Mouse (Mus musculus): ENCODE results near the gene Pla2g7. TPM values are rescaled to one million over a fixed set of nuclear protein-coding genes. Genes with fewer than 3 reads are reported as not detected.

Gene Pla2g7
- polyA plus RNA-seq, 1 experiment from 2014 or later = 17.5 TPM

GRCm38 (mm10) chr17:43543539-43543938, 24.4 kb upstream of the Pla2g7 start, which contains the start of gene Ankrd66:
Gene Ankrd66 (minus strand): TSS chr17:43543639.
- no peaks in the 10 kb centered on the region for H3K27me3 ChIP-seq (replicated peaks; ENCODE audit: control insufficient read depth, insufficient read depth, low read length)
- 56% methylated on average over 1 of the region's 1 CpGs for WGBS
- no peak for ATAC-seq (ENCODE audit: low read depth)
- H3K4me1 ChIP-seq (ENCODE audit: control insufficient read depth, insufficient read depth, low read length) = no peaks in the 10 kb centered on the region
- no peak within 1 kb of the TSS for H3K27ac ChIP-seq (replicated peaks; ENCODE audit: low read depth, low read length)
- H3K9me3 ChIP-seq (ENCODE audit: control insufficient read depth, low read length) = no peaks in the 10 kb centered on the region
- H3K9ac ChIP-seq (ENCODE audit: low read depth, low read length) = no peak within 1 kb of the TSS
- H3K36me3 ChIP-seq (ENCODE audit: control insufficient read depth, insufficient read depth, low read length) = no peaks in the 10 kb centered on the region
- DNase-seq (ENCODE audit: low spot score) = no peak
- H3K4me3 ChIP-seq (ENCODE audit: low read depth, low read length) = no peak within 1 kb of the TSS
- no peak within 1 kb of the TSS for H3K4me2 ChIP-seq (ENCODE audit: low read depth, low read length)

GRCm38 (mm10) chr17:43544040-43544439, 23.9 kb upstream of the Pla2g7 start:
- WGBS = 94% methylated on average over 4 of the region's 4 CpGs
- ATAC-seq (ENCODE audit: low read depth) = no peak

DNA sequence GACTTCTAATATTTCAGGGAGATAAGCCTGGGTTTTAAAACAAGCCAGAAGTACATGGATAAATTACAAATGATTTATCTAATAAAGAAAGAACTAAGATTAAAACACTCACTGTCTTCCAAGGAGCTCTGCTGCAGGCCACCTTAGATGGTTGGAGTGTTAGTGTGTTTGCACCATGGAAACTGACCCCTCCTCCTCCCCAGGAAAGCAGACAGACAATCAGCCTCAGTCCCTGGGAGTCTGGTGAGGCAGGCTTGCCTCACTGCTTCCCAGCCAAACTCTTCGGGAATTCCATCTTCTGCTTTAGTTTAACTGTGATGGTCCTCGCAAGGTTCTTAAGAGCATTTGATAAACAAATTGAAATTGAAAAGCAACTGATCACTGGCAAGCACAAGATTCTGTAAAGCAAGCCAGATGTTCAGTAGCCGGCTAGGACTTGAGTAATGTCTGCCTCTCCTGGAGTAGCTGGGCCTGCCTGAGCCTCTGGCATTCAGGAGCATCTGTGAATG, 16.7 kb upstream of the Pla2g7 start:
- ATAC-seq (ENCODE audit: low read depth) (no peak), DNase-seq (ENCODE audit: low spot score) (peak; percentile 29)
- Histone ChIP-seq H3K27ac (replicated peaks; ENCODE audit: low read depth, low read length) (no peak overlapping the region), H3K9ac (ENCODE audit: low read depth, low read length) (no peak overlapping the region), H3K4me2 (ENCODE audit: low read depth, low read length) (no peak overlapping the region), H3K27me3 (replicated peaks; ENCODE audit: control insufficient read depth, insufficient read depth, low read length) (no peaks in the 10 kb centered on the region), H3K36me3 (ENCODE audit: control insufficient read depth, insufficient read depth, low read length) (no peaks in the 10 kb centered on the region), H3K4me3 (ENCODE audit: low read depth, low read length) (no peak overlapping the region), H3K4me1 (ENCODE audit: control insufficient read depth, insufficient read depth, low read length) (no peaks in the 10 kb centered on the region), H3K9me3 (ENCODE audit: control insufficient read depth, low read length) (no peaks in the 10 kb centered on the region)
- WGBS = 30% methylated on average over 3 of the region's 3 CpGs

More at GRCm38 (mm10) chr17:43544040-43544439, 23.9 kb upstream of the Pla2g7 start:
- no peaks in the 10 kb centered on the region for H3K27me3 ChIP-seq (replicated peaks; ENCODE audit: control insufficient read depth, insufficient read depth, low read length)
- H3K4me2 ChIP-seq (ENCODE audit: low read depth, low read length) = no peak overlapping the region
- H3K4me3 ChIP-seq (ENCODE audit: low read depth, low read length) = no peak overlapping the region
- H3K9ac ChIP-seq (ENCODE audit: low read depth, low read length) = no peak overlapping the region
- no peaks in the 10 kb centered on the region for H3K9me3 ChIP-seq (ENCODE audit: control insufficient read depth, low read length)
- DNase-seq (ENCODE audit: low spot score) = no peak
- no peaks in the 10 kb centered on the region for H3K36me3 ChIP-seq (ENCODE audit: control insufficient read depth, insufficient read depth, low read length)
- H3K27ac ChIP-seq (replicated peaks; ENCODE audit: low read depth, low read length) = no peak overlapping the region
- H3K4me1 ChIP-seq (ENCODE audit: control insufficient read depth, insufficient read depth, low read length) = no peaks in the 10 kb centered on the region

DNA sequence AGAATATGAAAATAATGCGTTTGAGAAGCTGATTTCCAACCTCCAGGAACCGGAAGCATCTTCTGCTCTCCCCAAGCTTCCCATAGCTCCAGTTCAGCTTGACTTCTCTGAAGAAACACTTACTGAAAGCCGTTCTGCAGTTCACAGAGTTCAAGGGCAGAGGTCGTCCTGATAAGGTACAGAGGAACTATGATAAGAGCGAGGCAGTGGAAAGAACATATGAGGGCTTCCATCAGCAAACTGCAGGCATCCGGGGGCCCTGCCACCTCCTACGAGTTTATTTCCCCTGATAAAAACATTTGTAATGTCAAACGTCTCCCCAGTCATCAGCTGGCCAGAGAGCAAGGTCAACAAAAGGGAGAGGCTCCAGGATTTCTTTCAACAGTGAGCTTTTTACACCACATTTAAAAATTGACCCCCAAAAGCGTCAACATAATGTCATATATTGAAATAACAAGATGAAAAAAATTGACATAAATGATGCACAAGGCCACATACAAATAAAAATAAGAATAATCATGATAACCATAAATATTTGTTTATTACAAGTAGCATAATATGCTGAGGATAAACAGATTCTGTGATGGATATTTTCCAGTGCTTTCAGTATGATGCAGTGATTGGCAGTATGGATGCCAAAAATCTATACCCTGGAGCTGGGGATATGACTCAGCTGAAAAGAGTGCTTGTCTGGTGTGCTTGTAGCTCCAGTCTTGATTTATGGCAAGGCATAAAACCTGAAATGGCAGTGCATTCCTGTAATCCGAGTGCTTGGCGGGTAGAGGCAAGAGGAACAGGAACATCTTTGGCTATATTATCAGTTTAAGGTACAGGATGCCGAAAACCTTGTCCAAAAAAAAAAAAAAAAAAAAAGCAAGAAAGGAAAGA, 13.1 kb upstream of the Pla2g7 start:
- Histone ChIP-seq H3K9me3 (ENCODE audit: control insufficient read depth, low read length) (no peaks in the 10 kb centered on the region), H3K4me2 (ENCODE audit: low read depth, low read length) (no peak overlapping the region), H3K36me3 (ENCODE audit: control insufficient read depth, insufficient read depth, low read length) (no peaks in the 10 kb centered on the region), H3K4me3 (ENCODE audit: low read depth, low read length) (no peak overlapping the region), H3K4me1 (ENCODE audit: control insufficient read depth, insufficient read depth, low read length) (no peaks in the 10 kb centered on the region), H3K27me3 (replicated peaks; ENCODE audit: control insufficient read depth, insufficient read depth, low read length) (no peaks in the 10 kb centered on the region), H3K27ac (replicated peaks; ENCODE audit: low read depth, low read length) (no peak overlapping the region), H3K9ac (ENCODE audit: low read depth, low read length) (no peak overlapping the region)
- WGBS = 69% methylated on average over 12 of the region's 12 CpGs
- ATAC-seq (ENCODE audit: low read depth) (no peak), DNase-seq (ENCODE audit: low spot score) (peak; percentile 22)

- no peak overlapping the region for H3K9ac ChIP-seq (ENCODE audit: low read depth, low read length)
- ATAC-seq (ENCODE audit: low read depth) (no peak), DNase-seq (ENCODE audit: low spot score) (no peak)
- H3K4me1 ChIP-seq (ENCODE audit: control insufficient read depth, insufficient read depth, low read length) = no peaks in the 10 kb centered on the region
- WGBS = 82% methylated on average over 4 of the region's 4 CpGs
- H3K9me3 ChIP-seq (ENCODE audit: control insufficient read depth, low read length) = 0 out of 2 replicates have a peak, but pooled peaks cover under 1% of the 10 kb centered on the region
- H3K27me3 ChIP-seq (replicated peaks; ENCODE audit: control insufficient read depth, insufficient read depth, low read length) = no peaks in the 10 kb centered on the region
- H3K27ac ChIP-seq (replicated peaks; ENCODE audit: low read depth, low read length) = no peak overlapping the region
- no peak overlapping the region for H3K4me3 ChIP-seq (ENCODE audit: low read depth, low read length)
- H3K4me2 ChIP-seq (ENCODE audit: low read depth, low read length) = no peak overlapping the region
- H3K36me3 ChIP-seq (ENCODE audit: control insufficient read depth, insufficient read depth, low read length) = no peaks in the 10 kb centered on the region
Observed at GRCm38 (mm10) chr17:43557104-43557503, 10.8 kb upstream of the Pla2g7 start.

DNA sequence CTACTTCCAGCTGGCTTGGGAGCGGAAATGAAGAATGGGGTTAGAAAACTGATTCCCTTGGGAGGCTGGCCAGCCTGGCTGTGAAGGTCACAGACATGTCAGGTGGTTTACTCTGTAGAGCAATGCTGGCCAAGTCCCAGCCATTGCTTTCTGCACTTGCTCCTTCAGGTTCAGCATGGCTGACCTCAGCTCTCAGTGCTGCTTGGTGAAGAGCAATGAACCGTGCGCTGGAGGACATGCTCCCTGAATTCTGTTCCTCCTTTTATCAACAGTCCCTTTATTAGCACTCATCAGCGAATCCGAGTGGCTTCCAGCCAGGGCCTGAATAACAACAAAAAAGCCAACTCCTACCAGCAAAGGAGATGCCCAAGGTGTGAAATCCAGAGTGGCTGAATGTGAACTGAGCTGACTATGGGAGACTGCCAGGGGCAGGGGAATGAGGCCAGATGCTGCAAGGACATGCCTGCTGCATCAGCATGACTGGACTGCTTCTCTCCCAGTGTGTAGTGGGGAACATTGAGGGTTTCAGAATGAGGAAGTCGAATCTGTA, 10.3 kb upstream of the Pla2g7 start:
- no peaks in the 10 kb centered on the region for H3K36me3 ChIP-seq (ENCODE audit: control insufficient read depth, insufficient read depth, low read length)
- ATAC-seq (ENCODE audit: low read depth) (no peak), DNase-seq (ENCODE audit: low spot score) (no peak)
- no peak overlapping the region for H3K27ac ChIP-seq (replicated peaks; ENCODE audit: low read depth, low read length)
- H3K9me3 ChIP-seq (ENCODE audit: control insufficient read depth, low read length) = 0 out of 2 replicates have a peak, but pooled peaks cover 6% of the 10 kb centered on the region
- H3K27me3 ChIP-seq (replicated peaks; ENCODE audit: control insufficient read depth, insufficient read depth, low read length) = no peaks in the 10 kb centered on the region
- H3K4me3 ChIP-seq (ENCODE audit: low read depth, low read length) = no peak overlapping the region
- no peak overlapping the region for H3K9ac ChIP-seq (ENCODE audit: low read depth, low read length)
- 67% methylated on average over 6 of the region's 6 CpGs for WGBS
- no peaks in the 10 kb centered on the region for H3K4me1 ChIP-seq (ENCODE audit: control insufficient read depth, insufficient read depth, low read length)
- no peak overlapping the region for H3K4me2 ChIP-seq (ENCODE audit: low read depth, low read length)

DNA sequence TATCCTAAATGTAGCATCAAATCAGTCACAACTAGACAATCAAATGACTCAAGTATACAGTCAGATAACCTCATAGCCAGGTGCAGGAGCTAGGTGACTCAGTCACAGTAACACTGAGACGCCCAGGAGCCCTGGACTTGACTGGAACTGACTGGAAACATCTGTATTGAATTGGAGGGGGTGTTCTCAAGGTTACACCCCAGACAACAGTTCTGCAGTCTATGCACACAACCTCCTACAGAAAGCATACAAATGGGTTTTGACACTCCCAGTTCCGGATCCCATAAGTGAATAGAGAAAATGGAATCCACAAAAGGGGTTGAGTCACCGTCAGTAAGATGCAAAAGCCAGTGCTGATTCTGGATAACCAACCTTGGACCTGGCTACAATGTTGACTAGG, 9.2 kb upstream of the Pla2g7 start:
- WGBS = 69% methylated on average over 3 of the region's 3 CpGs
- H3K4me2 ChIP-seq (ENCODE audit: low read depth, low read length) = no peak overlapping the region
- H3K27ac ChIP-seq (replicated peaks; ENCODE audit: low read depth, low read length) = no peak overlapping the region
- no peak overlapping the region for H3K4me3 ChIP-seq (ENCODE audit: low read depth, low read length)
- ATAC-seq (ENCODE audit: low read depth) (no peak), DNase-seq (ENCODE audit: low spot score) (no peak)
- no peaks in the 10 kb centered on the region for H3K4me1 ChIP-seq (ENCODE audit: control insufficient read depth, insufficient read depth, low read length)
- H3K27me3 ChIP-seq (replicated peaks; ENCODE audit: control insufficient read depth, insufficient read depth, low read length) = no peaks in the 10 kb centered on the region
- H3K9ac ChIP-seq (ENCODE audit: low read depth, low read length) = no peak overlapping the region
- 0 out of 2 replicates have a peak, but pooled peaks cover 7% of the 10 kb centered on the region for H3K9me3 ChIP-seq (ENCODE audit: control insufficient read depth, low read length)
- H3K36me3 ChIP-seq (ENCODE audit: control insufficient read depth, insufficient read depth, low read length) = no peaks in the 10 kb centered on the region

DNA sequence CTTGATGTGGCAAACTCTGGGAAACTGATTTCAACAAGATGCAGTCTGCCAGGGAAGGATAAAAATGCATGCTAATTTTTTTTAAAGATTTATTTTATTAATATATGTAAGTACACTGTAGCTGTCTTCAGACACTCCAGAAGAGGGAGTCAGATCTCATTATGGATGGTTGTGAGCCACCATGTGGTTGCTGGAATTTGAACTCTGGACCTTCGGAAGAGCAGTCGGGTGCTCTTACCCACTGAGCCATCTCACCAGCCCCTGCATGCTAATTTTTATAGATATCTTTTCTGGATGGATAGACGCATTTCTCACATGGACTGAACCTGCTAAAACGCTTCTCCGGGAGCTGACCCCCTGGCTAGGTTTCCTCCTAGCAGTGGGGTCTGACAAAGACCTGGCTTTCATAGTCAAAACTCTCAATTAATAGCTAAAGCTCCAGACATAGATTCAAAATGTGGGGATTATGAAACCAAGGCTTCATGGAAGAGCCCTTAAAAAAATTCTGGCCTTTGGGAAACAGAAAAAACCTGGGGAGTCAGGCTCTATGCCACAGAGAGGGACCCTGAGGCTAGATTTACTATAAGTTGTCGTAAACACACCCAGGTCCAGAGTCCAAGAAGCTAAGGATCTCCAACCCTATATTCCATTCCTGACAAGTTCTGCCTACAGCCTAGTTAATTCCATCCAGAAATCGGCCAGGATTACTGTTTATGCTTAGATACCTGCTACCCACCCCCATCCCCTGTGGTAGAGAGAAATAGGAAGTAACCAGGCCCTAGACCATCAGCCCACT, 4.5 kb upstream of the Pla2g7 start:
- no peak overlapping the region for H3K4me3 ChIP-seq (ENCODE audit: low read depth, low read length)
- H3K36me3 ChIP-seq (ENCODE audit: control insufficient read depth, insufficient read depth, low read length) = no peaks in the 10 kb centered on the region
- H3K4me2 ChIP-seq (ENCODE audit: low read depth, low read length) = no peak overlapping the region
- no peaks in the 10 kb centered on the region for H3K27me3 ChIP-seq (replicated peaks; ENCODE audit: control insufficient read depth, insufficient read depth, low read length)
- no peak overlapping the region for H3K9ac ChIP-seq (ENCODE audit: low read depth, low read length)
- no peak for ATAC-seq (ENCODE audit: low read depth)
- no peak for DNase-seq (ENCODE audit: low spot score)
- H3K9me3 ChIP-seq (ENCODE audit: control insufficient read depth, low read length) = 0 out of 2 replicates have a peak, but pooled peaks cover 7% of the 10 kb centered on the region
- WGBS = 87% methylated on average over 7 of the region's 7 CpGs
- H3K27ac ChIP-seq (replicated peaks; ENCODE audit: low read depth, low read length) = no peak overlapping the region
- no peaks in the 10 kb centered on the region for H3K4me1 ChIP-seq (ENCODE audit: control insufficient read depth, insufficient read depth, low read length)

All from embryonic facial prominence, embryonic 14.5 days (tissue).